Mouse (Mus musculus) bone marrow macrophage, adult 2 months (primary cell): ENCODE results near the gene Dnajc8.

ENCODE experiments used
- CTCF ChIP-seq: IDR thresholded peaks from 2 replicates; pipeline ENCODE4 v1.5.1; 2012; ENCODE audit warnings: low read depth, mild to moderate bottlenecking, low read length, moderate library complexity
- POLR2A ChIP-seq: IDR thresholded peaks from 2 replicates; pipeline ENCODE4 v1.6.1; 2012; ENCODE audit warnings: mild to moderate bottlenecking, low read depth, low read length, borderline replicate concordance

DNA sequence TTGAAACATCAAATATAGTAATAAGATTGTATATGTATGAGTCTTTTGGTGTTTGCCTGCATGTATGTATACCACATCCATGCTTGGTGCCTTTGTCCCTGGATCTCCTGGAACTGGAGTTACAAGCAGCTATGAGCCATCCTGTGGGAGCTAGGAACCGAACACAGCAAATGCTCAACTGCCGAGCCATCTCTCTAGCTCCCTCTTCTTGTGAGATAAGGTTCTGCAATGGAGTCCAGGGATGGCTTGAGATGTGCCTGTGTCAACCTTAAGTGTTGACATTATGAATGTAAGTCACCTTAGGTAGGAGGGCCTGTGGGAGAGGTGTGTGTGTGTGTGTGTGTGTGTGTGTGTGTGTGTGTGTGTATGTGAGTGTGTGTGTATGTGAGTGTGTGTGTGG lies 8.7 kb upstream of the Dnajc8 start:
- TF ChIP-seq CTCF (no peak), POLR2A (no peak)
